Mouse (Mus musculus): ENCODE data around the gene Urod. TPM values are rescaled to one million over a fixed set of nuclear protein-coding genes. Genes with fewer than 3 reads are reported as not detected.

The Urod gene
- 57.6 and 61.8 TPM in 2 replicates for polyA plus RNA-seq (2015; fragmentation: Nextera tagmentation; extraction: Ambion mirVana)

GRCm38 (mm10) chr4:116993672-116994621 lies at the start of gene Urod:
Gene Urod, minus strand, starts transcription at chr4:116994413.

DNA sequence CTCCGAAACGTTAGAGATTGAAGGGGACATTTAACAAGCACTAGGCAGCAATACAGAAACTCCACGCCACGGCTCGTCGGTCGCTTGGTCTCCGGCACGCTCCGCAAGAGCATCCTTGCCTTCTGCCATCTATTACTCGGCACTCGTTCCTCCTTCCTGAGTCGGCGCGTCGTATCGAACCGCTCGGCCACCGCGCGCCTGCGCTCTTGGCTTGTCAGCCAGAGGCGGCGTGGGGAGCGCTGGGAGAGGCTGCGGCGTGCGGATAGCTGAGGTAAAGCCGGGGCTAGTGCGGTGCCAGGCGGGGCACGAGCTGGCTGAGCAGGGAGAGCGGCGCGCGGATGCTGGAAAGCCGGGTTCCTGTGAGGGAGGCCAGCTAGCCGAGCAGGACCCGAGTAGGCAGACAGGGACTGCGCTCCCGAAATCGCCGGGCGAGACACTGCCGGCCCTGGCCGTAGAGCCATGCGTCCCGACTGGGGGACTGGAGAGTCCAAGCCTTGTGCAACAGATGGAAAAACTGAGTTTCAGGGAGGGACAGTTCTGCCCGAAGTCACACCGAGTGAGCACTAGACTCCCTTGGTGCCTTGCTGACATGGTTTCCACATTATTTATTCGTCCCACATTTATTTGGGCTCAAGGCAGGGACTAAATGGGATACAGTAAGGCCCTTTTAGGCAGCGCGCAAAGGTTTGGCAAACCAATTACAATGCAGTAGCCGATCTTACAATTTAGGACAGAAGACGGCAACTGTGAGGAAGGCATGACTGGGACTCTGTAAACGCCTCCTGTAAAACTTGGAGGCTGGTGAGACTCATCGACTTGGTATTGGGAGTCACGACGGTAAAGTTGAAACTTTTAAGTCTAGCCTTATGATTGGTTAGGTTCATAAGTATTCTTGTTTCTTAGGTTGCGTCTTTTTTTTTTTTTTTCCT lies 25.3 kb upstream of the Urod start, which contains the start of gene Eif2b3:
Gene Eif2b3 (plus strand): TSS at position 197 of the 929 bp plus-strand sequence.

DNA sequence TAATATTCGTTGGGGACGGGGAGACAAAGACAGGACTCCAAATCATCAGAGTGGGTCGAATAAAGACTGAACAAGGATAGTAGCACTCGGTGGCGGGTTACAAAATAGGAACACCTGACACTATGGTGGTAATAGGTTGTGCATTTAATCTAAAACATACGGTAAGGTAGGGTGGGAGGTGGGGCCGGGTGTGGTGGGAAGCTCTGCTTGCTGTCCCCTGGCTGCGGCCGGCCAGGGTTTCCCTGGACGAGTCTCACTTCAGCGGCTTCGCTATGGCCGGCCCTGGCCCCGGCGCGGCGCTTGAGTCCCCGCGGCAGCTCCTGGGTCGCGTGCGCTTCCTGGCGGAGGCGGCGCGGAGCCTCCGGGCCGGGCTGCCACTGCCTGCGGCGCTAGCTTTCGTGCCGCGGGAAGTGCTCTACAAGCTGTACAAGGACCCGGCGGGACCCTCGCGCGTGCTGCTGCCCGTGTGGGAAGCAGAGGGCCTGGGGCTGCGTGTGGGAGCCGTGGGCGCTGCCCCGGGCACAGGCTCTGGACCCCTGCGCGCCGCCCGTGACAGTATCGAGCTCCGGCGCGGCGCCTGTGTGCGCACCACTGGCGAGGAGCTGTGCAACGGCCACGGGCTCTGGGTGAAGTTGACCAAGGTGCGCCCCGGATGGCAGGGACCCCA lies 1.1 kb upstream of the Urod start, which contains the start of gene Hectd3:
Gene Hectd3 (plus strand): TSS at position 187 of the 667 bp plus-strand sequence.

Other genes starting within 250 kb of the Urod start
- 23.4 and 25.2 TPM in 2 replicates for gene Toe1, start 186.8 kb downstream of the Urod start, polyA plus RNA-seq (2015; fragmentation: Nextera tagmentation; extraction: Ambion mirVana)
- gene Mutyh, start 186.7 kb downstream of the Urod start, polyA plus RNA-seq (2015; fragmentation: Nextera tagmentation; extraction: Ambion mirVana), result 4.1 and 4.7 TPM in 2 replicates
- 2.3 and 2.7 TPM in 2 replicates for gene Hpdl, start 172.7 kb downstream of the Urod start, polyA plus RNA-seq (2015; fragmentation: Nextera tagmentation; extraction: Ambion mirVana)
- 2.8 and 3.0 TPM in 2 replicates for gene Zswim5, start 117.0 kb downstream of the Urod start, polyA plus RNA-seq (2015; fragmentation: Nextera tagmentation; extraction: Ambion mirVana)
- 21.6 and 21.8 TPM in 2 replicates for gene Hectd3, start 904 bp upstream of the Urod start, polyA plus RNA-seq (2015; fragmentation: Nextera tagmentation; extraction: Ambion mirVana)
- 53.6 and 55.6 TPM in 2 replicates for gene Eif2b3, start 25.0 kb upstream of the Urod start, polyA plus RNA-seq (2015; fragmentation: Nextera tagmentation; extraction: Ambion mirVana)
- gene Ptch2, start 101.7 kb upstream of the Urod start, polyA plus RNA-seq (2015; fragmentation: Nextera tagmentation; extraction: Ambion mirVana), result 3.8 and 5.5 TPM in 2 replicates
- gene Btbd19, start 131.3 kb upstream of the Urod start, polyA plus RNA-seq (2015; fragmentation: Nextera tagmentation; extraction: Ambion mirVana), result 2.8 and 4.5 TPM in 2 replicates
- 0.46 and 0.71 TPM in 2 replicates for gene Tctex1d4, start 132.4 kb upstream of the Urod start, polyA plus RNA-seq (2015; fragmentation: Nextera tagmentation; extraction: Ambion mirVana)
- 31.4 and 31.5 TPM in 2 replicates for gene Plk3, start 139.6 kb upstream of the Urod start, polyA plus RNA-seq (2015; fragmentation: Nextera tagmentation; extraction: Ambion mirVana)
- 492 and 499 TPM in 2 replicates for gene Rps8, start 161.8 kb upstream of the Urod start, polyA plus RNA-seq (2015; fragmentation: Nextera tagmentation; extraction: Ambion mirVana)
- 4.2 and 4.4 TPM in 2 replicates for gene Kif2c, start 188.2 kb upstream of the Urod start, polyA plus RNA-seq (2015; fragmentation: Nextera tagmentation; extraction: Ambion mirVana)